Mouse (Mus musculus) thymus, adult 2 months (tissue): ENCODE measurements at regions not wholly inside any gene's neighbourhood (a gene's known extent, or its start where the extent isn't known, plus 50 kb on each side); places are given as distances from the start of the nearest gene placed in this dataset.

Experiments
- DNase-seq: peaks from one replicate; pipeline ENCODE4 v3.0.0; 2021
- H3K27ac ChIP-seq: fragments of 200-500 bp; 2 replicates; pipeline ENCODE4 v1.5.1; 2012; ENCODE audit warnings: low read length, control low read depth; ENCODE audit not compliant: control insufficient read depth, insufficient read depth
- H3K27me3 ChIP-seq: fragments of 200-500 bp; 2 replicates; pipeline ENCODE4 v1.6.1; 2012; ENCODE audit warnings: mild to moderate bottlenecking, low read length, moderate library complexity, mixed read lengths; ENCODE audit not compliant: control insufficient read depth, insufficient read depth
- H3K36me3 ChIP-seq: fragments of 200-500 bp; 2 replicates; pipeline ENCODE4 v1.6.1; 2012; ENCODE audit warnings: mild to moderate bottlenecking, low read length, moderate library complexity; ENCODE audit not compliant: control insufficient read depth, insufficient read depth
- H3K4me1 ChIP-seq: fragments of 200-500 bp; replicated peaks from 2 replicates; pipeline ENCODE4 v1.6.1; 2012; ENCODE audit warnings: low read length; ENCODE audit not compliant: control insufficient read depth, insufficient read depth
- H3K4me3 ChIP-seq: fragments of 200-500 bp; 2 replicates; pipeline ENCODE4 v1.5.1; 2012; ENCODE audit warnings: mild to moderate bottlenecking, low read length, control low read depth, moderate library complexity; ENCODE audit not compliant: control insufficient read depth, insufficient read depth
- CTCF ChIP-seq: fragments of 200-500 bp; IDR thresholded peaks from 2 replicates; pipeline ENCODE4 v1.5.1; 2012; ENCODE audit warnings: mild to moderate bottlenecking, control low read depth, low read length, moderate library complexity, borderline replicate concordance; ENCODE audit not compliant: control insufficient read depth, poor library complexity, insufficient read depth; ENCODE audit errors: extremely low read depth
- POLR2A ChIP-seq: fragments of 200-500 bp; IDR thresholded peaks from 2 replicates; pipeline ENCODE4 v1.6.1; 2012; ENCODE audit warnings: mild to moderate bottlenecking, low read length, control low read depth, moderate library complexity; ENCODE audit not compliant: control insufficient read depth, poor library complexity, insufficient read depth; ENCODE audit errors: extremely low read depth
- WGBS: fragments of 180-500 bp; shearing (Covaris S2); methylation state at CpG from one replicate; pipeline ENCODE4 v1.1.7; 2018; 5-methylcytosine and 5-hydroxymethylcytosine counted together

DNA sequence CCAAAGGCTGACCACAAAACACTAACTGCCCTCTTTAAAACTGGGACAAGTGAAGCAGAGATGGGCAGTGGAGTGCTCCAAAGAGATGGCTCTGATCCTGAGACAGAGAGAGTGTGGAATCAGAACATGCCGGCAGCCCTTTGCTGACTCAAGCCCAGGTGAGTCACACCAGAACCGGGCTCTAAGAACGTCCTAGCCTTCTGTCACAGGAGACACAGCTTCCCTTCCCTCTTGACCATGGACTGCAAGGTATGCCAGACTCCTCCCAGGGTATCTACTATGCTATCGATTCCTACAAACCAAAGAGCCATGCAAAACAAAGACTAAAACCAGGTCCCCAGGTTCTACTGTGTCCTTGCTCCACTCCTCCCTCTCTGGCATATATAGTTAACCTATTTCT lies 98.0 kb downstream of the Dhx15 start:
- TF ChIP-seq CTCF (no peak), POLR2A (no peak)
- H3K27ac ChIP-seq, result no peak overlapping the region
- no peak for DNase-seq
- H3K27me3 ChIP-seq, result no peaks in the 10 kb centered on the region
- no peaks in the 10 kb centered on the region for H3K36me3 ChIP-seq
- no peak overlapping the region for H3K4me3 ChIP-seq
- 93% methylated on average over 4 of the region's 4 CpGs for WGBS
- H3K4me1 ChIP-seq, result no peaks in the 10 kb centered on the region

DNA sequence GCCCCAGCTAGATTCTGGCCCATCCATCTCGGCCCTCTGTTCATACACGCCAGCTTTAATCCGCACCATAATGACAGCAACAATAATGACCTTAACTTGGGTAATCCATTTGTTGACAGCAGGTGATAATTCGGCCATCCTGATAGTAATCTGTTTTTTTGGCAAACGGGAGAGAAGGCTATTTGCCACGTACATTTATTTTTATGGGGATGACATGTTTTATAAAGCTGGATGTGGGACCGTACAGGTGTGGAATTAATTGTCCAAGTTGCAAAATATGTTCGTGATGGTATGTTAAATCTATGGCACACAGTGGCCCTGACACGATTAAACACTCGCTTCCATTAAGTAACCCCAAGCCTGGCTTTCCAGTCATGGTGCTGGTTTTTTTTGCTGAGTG lies 102.2 kb downstream of the Dhx15 start:
- Histone ChIP-seq H3K4me1 (no peaks in the 10 kb centered on the region), H3K4me3 (no peak overlapping the region), H3K36me3 (no peaks in the 10 kb centered on the region), H3K27ac (no peak overlapping the region), H3K27me3 (no peaks in the 10 kb centered on the region)
- WGBS, result 93% methylated on average over 10 of the region's 10 CpGs
- TF ChIP-seq CTCF (no peak), POLR2A (no peak)
- no peak for DNase-seq

DNA sequence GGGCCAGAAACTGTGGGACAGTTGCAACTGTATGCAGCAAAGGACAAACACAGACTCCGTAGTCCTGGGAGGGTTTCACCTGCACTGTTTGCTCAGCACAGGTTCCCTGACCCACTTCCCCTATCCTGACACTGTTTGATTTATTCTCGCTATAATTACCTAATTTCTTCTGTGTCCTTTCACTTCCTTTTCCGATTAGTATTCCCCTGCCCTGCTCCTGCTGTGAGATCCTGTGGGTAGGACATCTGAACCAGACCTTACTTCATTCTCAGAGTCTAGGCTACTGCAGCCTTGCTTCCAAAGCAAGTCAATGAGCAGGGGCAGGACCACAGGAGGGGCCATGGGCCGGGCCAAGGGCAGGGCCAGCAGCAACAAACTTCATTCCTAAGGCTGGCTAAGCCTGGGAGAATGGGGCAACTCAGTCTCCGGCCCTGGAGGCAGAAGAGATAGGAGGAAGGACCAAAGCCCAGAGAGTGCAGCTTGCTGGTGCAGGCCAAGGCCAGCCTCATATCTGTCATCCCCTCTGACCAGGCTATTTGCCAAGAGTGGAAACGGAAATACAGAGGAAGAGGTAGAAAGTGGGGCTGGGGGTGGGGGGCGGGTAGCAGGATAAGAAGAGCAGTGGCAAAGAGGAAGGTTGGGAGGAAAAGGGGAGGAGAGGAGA lies 103.4 kb downstream of the Dhx15 start:
- TF ChIP-seq POLR2A, result no peak
- no peak for TF ChIP-seq CTCF
- DNase-seq, result no peak
- Histone ChIP-seq H3K4me3 (no peak overlapping the region), H3K36me3 (no peaks in the 10 kb centered on the region), H3K27me3 (no peaks in the 10 kb centered on the region), H3K4me1 (no peaks in the 10 kb centered on the region), H3K27ac (no peak overlapping the region)
- WGBS, result 39% methylated on average over 7 of the region's 7 CpGs

DNA sequence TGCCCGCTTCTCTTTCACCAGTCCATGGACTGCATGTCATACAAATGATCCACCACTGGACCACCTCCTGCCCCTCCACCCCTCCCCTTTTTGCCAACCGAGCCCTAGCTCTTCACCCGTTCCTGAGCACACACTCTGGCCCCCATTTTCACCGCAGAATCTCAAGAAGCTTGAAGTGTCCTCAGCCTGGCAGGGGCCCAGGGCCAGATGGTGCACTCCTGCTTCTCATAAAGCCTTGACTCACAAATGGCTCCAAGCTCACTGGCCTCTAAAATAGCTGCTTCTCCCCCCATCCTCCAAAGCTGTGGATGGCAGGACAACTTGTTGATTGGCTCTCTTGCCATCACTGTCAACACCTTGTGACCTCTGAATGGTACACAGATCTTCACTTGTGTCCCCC lies 110.0 kb downstream of the Dhx15 start:
- H3K27me3 ChIP-seq, result no peaks in the 10 kb centered on the region
- no peak overlapping the region for H3K4me3 ChIP-seq
- 93% methylated on average over 4 of the region's 4 CpGs for WGBS
- no peaks in the 10 kb centered on the region for H3K4me1 ChIP-seq
- H3K36me3 ChIP-seq, result no peaks in the 10 kb centered on the region
- H3K27ac ChIP-seq, result no peak overlapping the region
- no peak for DNase-seq
- TF ChIP-seq POLR2A (no peak), CTCF (no peak)

DNA sequence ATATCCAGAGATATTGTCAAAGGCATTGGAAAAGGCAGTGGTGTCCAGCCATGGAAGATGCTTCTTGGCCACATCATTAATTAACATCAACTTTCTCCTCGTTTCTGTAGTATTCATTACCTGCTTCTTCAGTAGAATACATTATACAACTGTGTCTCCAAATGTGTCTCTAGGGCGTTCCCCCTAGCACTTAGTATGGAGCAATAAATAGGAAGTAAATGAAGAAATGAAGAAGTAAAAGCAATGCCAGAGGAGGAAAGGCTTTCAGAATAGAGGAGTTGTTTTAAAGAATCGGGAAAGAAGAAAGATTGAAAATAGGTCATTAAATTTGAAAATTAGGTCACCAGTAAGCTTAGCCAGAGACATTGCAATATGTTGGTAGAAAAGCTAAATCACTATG lies 112.6 kb downstream of the Dhx15 start:
- TF ChIP-seq CTCF (no peak), POLR2A (no peak)
- H3K36me3 ChIP-seq, result no peaks in the 10 kb centered on the region
- H3K27me3 ChIP-seq, result no peaks in the 10 kb centered on the region
- H3K27ac ChIP-seq, result no peak overlapping the region
- no peak for DNase-seq
- H3K4me1 ChIP-seq, result no peaks in the 10 kb centered on the region
- H3K4me3 ChIP-seq, result no peak overlapping the region
- WGBS, result 88% methylated on average over 3 of the region's 3 CpGs

DNA sequence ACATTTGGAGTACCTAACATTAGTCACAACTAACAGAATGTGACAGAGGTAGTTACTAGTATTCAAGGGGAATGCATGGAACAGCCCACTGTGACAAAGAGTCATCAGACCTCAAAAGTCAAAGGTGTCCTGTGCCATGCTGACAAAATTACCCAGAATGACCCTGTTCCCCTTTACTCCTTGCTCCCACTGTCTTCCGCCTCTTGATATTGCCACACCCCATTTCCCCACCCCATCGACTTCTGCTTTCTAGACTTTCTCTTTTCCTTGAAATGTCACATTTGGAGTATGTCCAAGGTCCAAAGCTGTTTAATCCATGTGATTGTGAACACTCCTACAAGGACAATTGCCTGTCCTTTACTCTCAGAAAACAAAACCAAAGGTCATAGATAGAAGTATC lies 115.2 kb downstream of the Dhx15 start:
- no peak for DNase-seq
- Histone ChIP-seq H3K4me1 (no peaks in the 10 kb centered on the region), H3K27ac (no peak overlapping the region), H3K36me3 (no peaks in the 10 kb centered on the region), H3K4me3 (no peak overlapping the region), H3K27me3 (no peaks in the 10 kb centered on the region)
- no peak for TF ChIP-seq POLR2A
- TF ChIP-seq CTCF, result no peak
- WGBS, result 75% methylated on average over 2 of the region's 2 CpGs

DNA sequence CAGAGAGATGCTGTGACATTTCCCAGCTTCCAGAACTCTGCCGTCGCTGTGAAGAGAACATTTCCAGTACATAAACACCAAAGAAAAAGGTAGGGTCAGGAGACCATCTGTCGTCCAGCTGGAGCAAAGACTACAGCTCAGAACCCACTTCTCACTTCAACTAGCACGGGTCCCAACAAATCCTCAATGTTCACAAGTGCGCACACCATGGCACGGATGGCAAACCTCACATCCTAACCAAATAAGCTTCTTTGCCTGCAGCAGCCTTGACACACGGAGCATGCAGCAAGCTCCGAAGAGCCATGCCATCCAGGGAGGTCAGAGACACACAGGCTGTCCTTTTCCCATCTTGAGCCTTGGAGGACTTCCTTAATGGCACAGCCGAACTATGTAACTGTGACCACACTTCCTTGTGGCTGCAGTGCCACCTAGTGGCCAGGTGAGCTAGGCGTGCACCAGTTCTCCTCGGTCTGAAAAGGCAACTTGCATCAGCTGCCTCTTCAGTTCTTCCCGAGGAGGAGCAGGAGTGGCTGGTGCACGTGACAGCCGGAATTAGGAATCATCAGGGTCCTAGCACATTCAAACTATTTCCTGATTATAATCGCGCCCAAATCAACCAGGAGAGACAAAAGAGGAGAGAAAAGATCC lies 125.4 kb downstream of the Dhx15 start:
- DNase-seq, result peak; percentile 71

More for the DNA sequence above, 125.4 kb downstream of the Dhx15 start:
- Histone ChIP-seq H3K27ac (no peak overlapping the region), H3K4me3 (no peak overlapping the region), H3K27me3 (no peaks in the 10 kb centered on the region), H3K4me1 (no peaks in the 10 kb centered on the region), H3K36me3 (no peaks in the 10 kb centered on the region)
- TF ChIP-seq CTCF, result peak; percentile 80; the same call in 1 of the 2 replicates
- TF ChIP-seq POLR2A, result no peak
- WGBS, result 38% methylated on average over 16 of the region's 16 CpGs
